Mouse (Mus musculus): ENCODE data around the gene Sp110. TPM values are rescaled to one million over a fixed set of nuclear protein-coding genes. Genes with fewer than 3 reads are reported as not detected.
"Not testable (repeated sequence)": the region's sequence is repeated elsewhere in the genome, so short reads cannot be mapped to it uniquely, and the experiment has no call there.

Sp110 gene
- total RNA-seq, 2 experiments from 2014 or later, result 114 to 132 TPM

DNA sequence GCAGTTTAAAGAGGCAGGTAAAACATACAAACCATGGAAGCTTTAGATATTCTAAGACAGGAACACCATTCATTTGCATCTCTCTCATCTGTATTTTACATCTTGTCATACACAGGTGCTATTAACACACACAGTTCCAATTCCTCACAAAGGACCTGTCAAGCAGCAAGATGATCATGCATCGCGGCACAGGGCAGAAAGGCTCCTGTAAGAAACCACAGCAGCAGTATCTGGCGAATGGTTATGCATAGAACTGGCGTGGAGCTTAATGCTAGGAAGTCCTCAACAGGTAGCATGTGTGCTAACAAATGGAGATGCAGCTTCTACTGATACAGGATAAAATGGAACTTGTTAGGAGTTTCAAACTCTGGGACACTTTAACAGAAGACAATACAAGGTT lies 43.4 kb downstream of the Sp110 start:
- ATAC-seq (replicated peaks; ENCODE audit: poor library complexity), result not testable (repeated sequence)

DNA sequence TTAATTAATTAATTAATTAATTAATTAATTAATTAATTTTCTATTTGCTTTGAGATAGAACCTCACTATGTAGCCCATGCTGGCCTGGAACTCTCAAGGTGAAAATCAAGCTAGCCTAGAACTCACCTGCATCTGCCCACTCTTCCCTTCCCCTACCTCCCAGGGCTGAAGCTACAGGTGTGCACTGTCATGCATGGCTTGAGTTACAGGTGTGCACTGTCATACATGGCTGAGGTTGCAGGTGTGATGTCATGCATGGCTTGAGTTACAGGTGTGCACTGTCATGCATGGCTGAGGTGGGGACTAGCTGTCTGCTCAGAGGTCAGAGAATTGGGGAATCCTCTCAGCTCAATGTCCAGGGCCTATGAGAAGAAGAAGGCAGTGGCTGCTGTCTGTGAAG lies 52.2 kb downstream of the Sp110 start:
- ATAC-seq (replicated peaks; ENCODE audit: poor library complexity), result not testable (repeated sequence)

DNA sequence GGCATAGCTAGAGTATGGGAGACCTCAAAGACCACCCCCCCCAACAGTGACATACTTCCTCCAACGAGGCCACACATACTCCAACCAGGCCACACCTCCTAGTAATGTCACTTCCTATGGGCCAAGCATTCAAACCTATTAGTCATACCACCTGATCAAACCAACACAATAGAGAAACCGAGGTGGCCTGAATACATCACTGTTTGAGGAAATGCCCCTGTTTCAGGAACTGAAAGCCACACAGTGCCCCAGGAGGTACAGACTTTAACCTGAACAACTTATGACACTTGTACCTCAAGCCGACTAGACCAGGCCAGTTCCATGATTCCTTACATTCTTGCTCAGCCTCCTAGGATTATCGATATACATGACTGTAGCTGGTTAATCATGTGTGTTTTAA lies 54.8 kb downstream of the Sp110 start:
- ATAC-seq (replicated peaks; ENCODE audit: poor library complexity), result not testable (repeated sequence)

DNA sequence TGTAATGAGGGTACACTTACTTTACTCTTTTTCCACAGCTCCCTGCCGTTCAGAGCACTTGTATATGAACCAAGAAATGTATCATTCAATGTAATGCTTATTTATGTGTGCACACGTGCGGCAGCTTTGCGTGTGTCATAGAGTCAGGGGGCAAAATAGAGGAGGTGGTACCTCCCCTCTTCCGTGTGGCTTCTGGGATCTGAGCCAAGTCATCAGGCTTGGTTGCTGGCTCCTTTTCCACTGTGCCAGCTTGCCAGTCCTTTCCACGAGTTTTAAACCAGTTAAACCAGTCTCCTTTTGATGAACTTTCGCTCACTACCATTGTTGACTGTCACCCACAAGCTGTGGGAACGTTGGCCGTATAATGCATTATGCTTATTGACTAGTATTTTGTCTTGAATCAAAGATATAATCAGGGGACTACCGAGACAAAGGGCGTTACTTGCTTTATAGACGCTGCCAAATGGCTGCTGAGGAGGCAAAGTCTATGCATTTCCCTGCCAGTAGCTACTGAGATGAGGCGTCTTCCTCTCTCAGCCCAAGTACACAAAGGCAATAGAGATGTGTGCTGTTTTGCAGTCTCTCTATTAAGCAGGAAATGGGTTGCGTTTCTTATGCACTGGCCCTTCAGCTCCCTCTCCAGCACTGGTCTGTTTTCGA lies 70.0 kb downstream of the Sp110 start:
- not testable (repeated sequence) for ATAC-seq (replicated peaks; ENCODE audit: poor library complexity)

Other genes starting within 250 kb of the Sp110 start
- gene G530012D18Rik, start 23.1 kb downstream of the Sp110 start, total RNA-seq (2015), result 0.69 and 0.73 TPM in 2 replicates
- gene G530012D18Rik, start 23.1 kb downstream of the Sp110 start, total RNA-seq (2017), result 0.46 TPM in 1 of 2 replicates, not detected in the other
- gene Sp140, start 1.6 kb upstream of the Sp110 start, total RNA-seq (2015), result 83.5 and 86.2 TPM in 2 replicates
- gene Sp140, start 1.6 kb upstream of the Sp110 start, total RNA-seq (2017), result 90.3 and 92.2 TPM in 2 replicates
- gene Sp100, start 51.2 kb upstream of the Sp110 start, total RNA-seq (2015), result 126 and 135 TPM in 2 replicates
- 63.4 and 82.1 TPM in 2 replicates for gene Sp100, start 51.2 kb upstream of the Sp110 start, total RNA-seq (2017)
- 81.4 and 86.3 TPM in 2 replicates for gene A630001G21Rik, start 179.8 kb upstream of the Sp110 start, total RNA-seq (2015)
- 57.5 and 65.8 TPM in 2 replicates for gene A630001G21Rik, start 179.8 kb upstream of the Sp110 start, total RNA-seq (2017)
- 83.1 and 84.9 TPM in 2 replicates for gene Cab39, start 194.6 kb upstream of the Sp110 start, total RNA-seq (2015)
- gene Cab39, start 194.6 kb upstream of the Sp110 start, total RNA-seq (2017), result 122 and 126 TPM in 2 replicates